Mouse (Mus musculus) CD4-positive, CD25-positive, alpha-beta regulatory T cell, adult 4 months (primary cell): ENCODE data around the gene Tmem232. TPM values are rescaled to one million over a fixed set of nuclear protein-coding genes. Genes with fewer than 3 reads are reported as not detected.
"Not testable (repeated sequence)": the region's sequence is repeated elsewhere in the genome, so short reads cannot be mapped to it uniquely, and the experiment has no call there.

Source experiments
- ATAC-seq: one replicate; pipeline ENCODE4 v1.8.0; 2017
- polyA plus RNA-seq, 2 experiments: library from polyadenylated mRNA; unstranded; fragments of 100-300 nt; shearing (Covaris generic); gene quantifications; one replicate each; pipeline ENCODE4 v1.2.1; 2017

Tmem232 gene
- polyA plus RNA-seq, 2 experiments from 2014 or later, result not detected

DNA sequence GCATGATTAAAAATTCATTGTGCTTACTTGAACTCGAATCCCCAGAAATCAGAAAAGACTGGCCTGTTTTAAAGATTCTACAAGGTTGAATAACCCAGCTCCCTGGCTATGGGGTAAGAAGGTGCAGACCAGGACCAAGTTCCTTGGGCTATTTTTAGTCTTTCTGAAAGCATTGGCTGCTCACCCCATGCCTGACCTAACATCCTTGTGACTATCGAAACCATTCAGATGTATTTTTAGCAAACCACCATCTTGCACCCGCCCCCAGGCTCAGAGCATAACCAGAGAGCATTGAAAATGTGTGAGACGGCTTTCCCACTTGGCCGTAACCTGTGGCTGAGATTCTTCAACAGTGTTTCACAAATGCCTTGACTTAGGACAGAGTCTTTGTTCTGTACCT is 13.1 kb downstream of the Tmem232 start:
- ATAC-seq, result no peak

DNA sequence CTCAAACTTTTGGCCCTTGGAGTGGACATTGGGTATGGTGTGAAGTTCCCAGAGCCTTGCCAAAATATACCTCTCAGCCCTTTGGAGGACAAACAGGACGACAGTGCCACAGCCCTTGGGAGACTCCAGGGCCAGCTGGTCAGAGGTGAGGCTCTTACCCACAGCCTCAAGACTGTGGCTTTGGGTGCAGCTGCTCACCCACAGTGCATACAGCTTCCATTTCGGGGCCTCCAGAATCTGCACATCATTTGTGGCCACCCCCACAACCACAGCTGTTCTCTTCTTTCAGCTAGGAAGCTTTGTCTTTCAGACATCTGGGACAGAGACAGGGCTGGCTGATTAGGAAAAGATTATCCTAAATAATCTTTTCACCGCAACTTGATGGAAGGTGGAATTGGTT is 27.1 kb downstream of the Tmem232 start:
- ATAC-seq, result no peak

DNA sequence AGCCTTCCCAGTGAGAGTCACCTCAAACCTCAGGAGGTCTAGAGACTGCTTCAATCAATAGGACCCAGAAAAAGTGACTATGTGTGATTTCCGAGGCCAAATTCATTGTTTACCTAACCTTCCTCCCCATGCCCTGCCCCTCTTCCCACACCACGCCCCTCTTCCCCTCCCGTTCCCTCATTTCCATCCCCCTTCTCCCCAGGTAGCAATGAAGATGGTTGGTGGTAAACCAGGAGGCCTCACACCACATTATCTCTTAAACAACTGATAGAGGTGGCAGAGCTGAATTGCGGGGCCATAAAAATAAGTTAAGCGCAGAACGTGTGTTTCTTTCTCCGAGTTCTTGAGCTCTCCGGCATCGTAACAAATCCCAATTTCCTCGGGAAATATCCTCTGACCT is 55.9 kb downstream of the Tmem232 start:
- no peak for ATAC-seq

DNA sequence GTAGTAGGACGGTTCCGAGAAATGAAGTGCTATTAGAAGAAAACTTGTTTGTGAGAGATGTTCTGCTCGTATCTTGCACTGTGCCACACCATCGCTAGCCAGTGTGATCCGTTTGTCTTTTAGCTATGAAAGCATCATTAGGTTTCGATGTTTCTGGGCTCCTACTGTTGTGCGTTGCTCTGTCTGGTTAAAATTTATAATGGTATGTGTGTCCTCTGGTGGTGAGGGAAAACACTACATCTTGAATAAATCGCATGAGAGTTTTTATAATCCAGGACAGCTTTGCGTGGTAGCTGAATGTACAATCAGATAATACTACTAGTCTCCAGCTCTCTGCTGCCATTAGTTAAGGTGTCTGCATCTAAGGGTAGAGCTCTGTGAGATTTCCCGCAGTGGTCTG is 63.8 kb downstream of the Tmem232 start:
- no peak for ATAC-seq

DNA sequence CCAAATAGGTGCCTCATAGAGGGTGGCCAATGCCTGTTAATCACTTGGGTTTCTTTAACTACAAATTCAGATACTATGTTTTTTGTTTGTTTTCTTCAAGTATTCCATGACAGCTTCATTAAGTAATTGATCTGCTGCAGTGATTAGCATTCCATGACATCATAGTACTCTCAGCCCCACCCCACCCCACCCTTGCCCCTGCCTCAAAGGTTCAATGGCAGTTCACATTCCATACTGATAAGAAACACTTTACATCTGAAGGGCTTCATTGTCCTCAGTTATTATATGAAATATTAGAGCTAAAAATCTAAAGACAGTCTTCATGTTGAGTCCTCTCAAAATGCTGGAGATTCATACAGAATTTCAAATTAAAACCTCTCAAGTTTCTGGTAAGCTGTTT is 89.8 kb downstream of the Tmem232 start:
- ATAC-seq, result no peak

DNA sequence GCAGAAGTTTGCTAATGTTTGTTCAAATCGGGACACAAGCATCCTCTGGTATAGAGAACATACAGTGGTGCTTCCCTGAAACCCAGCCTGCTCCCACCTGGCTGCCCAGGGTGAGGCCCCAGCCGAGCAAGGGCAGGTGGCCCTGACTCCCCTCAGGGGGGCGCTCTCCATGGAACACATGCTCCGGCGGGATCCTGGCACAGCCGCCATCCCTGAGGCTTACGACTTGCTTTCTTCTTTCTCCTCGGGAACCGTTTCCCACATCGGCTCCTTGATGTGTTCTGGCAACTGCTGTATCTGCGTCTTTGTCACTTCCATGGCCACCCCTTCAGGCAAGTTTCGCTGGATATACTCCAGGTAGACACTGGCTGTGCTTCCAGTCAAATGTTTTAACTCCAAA is 102.7 kb downstream of the Tmem232 start:
- ATAC-seq, result not testable (repeated sequence)

DNA sequence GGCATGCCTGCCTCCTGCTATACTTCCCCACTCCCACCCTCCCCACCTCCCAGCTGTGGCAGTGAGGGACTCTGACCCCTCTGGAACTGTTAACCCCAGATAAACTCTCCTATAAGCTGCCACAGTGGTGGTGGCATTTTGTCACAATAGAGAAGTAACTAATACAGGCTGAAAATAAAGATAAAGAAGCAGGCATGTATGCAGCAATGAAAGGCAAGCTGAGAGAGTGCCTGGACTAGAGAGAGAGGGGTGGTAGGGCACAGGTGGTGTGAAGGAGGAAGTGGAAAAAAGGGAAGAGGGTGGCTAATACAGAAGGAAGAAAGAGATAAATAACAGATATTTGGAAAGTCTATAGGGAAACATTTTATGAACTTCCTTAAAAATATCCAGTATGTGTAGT is 121.5 kb downstream of the Tmem232 start:
- ATAC-seq, result no peak

DNA sequence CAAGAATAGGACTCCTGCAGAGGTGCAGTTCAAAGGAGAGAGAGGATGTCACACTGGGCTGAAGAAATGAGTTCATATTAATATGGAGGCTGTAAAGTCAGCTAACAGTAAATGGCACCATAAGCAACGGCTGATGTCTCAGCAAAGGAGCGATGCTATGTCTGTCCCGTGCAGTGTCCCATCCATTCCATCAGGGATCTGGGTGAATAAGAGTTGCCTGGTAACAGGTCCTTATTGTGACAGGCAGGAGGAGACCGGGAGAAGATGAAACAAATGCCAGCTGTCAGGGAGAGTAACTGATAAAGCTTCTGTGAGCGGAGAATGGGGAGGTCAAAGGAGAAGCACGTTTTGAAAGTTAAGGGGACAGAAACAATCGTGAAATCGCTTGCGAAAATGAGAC is 135.3 kb downstream of the Tmem232 start:
- no peak for ATAC-seq

DNA sequence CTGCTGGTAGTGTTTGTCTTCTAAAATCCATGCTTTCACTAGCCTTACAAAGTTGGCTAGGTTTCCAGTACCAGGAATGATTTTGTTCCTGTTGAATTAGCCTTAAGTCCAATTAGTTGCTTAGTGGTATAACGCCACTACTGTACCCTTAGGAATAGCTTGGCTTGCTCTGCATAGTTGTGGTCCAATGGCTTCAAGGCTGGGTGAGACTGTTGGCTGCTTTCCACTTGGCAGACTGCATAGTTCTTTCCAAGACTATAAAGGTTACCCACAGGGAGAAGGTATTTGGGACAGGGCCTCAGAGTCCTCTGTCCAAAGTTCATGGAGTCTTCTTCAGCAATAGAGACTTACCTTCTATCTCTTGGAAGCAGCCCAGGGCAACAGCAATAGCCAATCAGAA is 139.7 kb downstream of the Tmem232 start:
- ATAC-seq, result no peak

DNA sequence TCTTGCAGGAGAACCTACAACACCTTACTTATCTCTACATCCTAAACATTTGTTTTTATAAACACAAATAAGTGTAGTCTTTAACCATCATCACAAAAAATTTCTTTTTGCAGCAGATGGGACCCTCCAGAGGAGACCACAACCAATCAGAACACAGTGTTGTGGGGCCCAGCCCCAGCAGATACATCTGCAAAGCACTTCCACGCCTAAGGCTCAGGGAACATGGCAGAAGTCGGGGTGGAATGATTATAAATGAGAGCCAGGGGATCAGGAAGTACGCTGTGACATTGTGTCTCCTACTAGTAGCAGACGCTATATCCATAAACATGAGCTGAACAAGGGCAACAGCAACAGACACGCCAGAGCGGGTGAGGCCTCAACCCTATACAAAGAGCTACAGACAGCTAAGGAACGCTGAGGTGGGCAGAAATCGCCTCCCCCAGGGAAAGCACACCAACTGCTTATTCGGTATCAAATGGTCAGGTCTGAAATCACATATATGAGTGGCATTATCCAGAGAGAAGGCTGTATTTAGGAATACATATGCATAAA is 156.1 kb downstream of the Tmem232 start:
- no peak for ATAC-seq

DNA sequence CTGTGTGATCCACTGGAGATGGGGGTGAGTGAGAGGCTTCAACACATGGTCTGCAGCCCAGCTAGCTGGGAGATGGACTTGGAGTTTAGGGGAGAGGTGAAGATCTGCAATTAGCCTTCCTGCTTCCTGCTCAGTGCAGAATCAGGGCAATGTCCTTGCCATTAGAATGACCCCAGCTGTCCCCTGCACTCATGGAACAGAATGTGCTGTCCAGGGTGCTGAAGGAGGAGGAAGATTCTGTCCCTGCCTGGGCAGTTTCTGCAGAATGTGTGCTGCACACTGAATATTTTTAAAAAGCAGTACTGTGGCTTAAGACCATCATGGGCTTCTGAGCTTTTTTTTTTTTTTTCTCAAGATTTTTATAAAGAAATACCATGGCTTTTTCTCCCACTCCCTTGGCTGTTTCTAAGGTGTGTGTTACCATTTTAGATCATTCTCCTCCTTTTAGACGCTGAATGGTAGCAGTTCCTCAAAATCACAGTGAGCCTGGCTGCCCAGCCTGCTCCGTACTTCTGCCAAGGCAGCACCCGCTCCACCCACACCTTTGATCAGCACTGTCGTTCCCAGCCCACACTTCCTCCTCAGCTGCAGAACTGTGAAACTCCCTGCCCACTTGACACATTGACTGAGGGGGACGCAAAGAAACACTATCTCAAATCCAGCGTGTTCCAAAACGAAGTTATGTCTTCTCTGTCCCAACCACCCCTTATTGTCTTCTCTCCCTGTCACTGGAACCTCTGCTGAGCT is 170.4 kb downstream of the Tmem232 start:
- ATAC-seq, result no peak

DNA sequence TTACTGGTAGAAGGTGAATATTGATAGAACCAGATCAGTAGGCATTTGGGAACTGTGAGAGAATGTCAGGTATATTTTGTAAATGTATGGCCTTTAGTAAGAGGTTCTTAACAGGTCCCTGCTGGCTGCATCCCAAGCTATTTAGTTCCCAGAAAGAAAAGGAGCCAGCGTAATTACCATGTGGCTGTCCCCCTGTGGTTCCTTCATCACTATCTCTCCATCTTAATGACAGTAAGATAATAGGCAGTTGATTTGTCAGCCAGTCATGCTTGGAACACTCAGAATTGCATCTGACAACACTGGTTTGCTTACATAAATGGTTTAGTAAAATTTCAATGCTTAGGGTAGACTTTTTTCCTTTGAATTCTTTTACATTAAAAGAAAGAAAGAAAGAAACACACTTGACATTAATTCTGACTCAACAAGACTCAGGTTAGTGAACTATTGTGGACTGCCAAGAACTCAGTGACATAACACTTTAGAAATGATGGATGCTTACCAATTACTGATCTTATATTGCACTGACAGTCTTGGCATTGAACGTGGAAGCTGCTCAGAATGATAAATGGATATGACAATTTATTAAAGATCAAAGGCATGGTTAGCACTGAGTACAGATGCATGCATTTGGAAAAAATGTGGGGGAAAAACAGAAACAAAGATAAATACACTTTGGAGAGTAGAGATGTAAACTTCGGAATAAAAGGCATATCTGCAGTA is 174.9 kb downstream of the Tmem232 start:
- no peak for ATAC-seq

DNA sequence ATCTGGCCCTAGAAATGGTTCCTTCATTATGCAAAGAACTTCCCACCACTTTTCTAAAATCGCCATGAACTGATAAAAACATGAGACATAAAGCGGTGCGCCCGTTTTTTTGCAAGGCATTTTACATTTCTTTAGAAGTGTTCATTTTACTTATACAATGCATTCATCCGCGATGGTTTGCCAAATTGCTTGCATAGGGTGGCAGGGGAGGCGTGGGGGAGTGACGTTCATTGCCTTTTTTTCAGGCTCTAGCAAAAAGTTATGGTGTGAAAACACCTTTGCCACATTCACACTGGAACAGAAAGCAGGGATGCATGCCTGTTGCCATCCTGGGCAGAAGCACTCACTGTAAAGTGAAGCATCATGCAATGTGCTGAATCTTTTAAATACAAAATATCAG is 188.7 kb downstream of the Tmem232 start:
- no peak for ATAC-seq

DNA sequence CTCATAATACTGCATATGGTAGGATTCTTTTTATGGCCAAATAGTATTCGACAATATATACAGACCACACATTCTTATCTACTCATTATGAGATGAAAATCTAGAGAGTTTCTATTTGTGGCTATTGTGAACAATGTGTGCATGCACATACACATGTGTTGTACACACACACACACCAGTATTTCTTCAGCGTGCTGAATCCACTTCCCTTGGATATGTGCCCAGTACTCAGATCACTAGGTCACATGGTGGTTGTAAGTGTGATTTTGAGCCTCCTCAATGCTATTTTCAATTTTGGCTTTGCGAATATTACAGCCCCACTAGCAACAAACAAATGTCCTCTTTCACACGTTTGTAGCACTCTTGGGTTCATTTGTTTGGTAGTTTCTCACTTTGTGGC is 200.6 kb downstream of the Tmem232 start:
- no peak for ATAC-seq

DNA sequence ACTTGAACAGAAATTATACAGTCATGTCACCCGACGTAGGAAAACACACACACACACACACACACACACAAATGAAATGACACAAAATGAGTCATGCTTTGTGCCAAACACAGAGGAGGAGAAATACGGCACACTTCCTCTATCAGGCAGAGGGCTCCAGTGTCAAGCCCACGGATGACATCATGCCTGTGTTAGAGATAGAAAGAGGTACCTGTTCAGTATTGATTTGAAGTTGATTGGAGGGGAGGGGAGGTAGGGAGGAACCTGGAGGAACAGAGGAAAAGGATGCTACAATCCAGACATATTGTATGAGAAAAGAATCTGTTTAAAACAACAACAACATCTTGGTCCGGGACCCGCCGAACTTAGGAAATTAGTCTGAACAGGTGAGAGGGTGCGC is 209.8 kb downstream of the Tmem232 start:
- ATAC-seq, result no peak

DNA sequence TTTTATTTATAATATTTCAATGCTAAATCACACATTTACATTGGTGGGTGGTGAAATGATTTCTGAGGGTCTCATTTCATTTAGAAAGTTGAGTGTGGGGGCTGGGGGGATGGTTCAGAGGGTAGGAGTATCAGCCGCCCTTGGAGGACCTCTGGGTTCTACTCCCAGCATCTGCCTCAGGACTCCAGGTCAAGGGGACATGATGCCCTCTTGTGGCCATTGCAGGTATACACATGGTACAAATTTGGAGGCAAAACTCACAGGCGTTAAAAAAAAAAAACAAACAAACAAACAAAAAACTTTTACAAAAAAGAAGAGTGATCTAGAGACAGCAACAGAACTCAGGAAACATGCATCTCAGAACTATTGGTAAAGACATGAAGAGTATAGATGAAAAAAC is 215.3 kb downstream of the Tmem232 start:
- ATAC-seq, result no peak

DNA sequence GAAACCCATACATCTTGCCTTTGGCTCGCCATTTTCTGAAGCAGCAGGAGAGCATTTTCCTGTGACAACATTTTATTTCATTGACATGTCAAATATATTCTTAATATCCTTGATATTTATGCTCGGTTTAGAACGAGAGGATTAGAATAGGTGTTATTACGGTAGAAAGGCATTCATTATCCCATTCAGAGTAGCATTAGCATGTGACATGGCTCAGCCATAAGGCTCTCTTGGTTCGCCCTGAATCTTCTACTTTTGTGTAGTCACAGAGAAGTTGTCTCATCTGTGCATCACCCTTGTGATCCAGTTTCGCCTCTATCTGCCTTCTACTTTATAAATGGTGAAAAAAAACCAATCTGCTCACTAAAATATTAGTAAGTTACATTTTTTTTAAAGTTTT is 220.0 kb downstream of the Tmem232 start:
- no peak for ATAC-seq

DNA sequence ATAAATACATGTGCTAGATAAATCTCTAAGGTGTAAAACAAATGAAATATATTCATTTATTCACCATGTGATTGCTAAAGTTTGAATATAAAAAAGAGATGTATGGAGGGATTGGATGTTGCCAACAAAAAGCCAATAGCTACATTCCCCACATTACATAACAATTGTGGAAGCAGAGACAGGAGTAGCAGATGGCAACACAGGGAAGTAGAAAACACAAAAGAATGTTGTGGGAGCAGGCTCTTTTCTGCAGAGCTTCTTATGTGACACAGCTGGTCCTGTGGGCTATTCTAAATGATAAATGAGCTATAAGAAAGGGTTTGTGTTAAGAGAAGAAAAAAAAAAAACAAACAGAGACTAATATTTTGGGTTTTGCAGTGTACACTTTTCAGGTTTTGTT is 240.6 kb downstream of the Tmem232 start:
- no peak for ATAC-seq

DNA sequence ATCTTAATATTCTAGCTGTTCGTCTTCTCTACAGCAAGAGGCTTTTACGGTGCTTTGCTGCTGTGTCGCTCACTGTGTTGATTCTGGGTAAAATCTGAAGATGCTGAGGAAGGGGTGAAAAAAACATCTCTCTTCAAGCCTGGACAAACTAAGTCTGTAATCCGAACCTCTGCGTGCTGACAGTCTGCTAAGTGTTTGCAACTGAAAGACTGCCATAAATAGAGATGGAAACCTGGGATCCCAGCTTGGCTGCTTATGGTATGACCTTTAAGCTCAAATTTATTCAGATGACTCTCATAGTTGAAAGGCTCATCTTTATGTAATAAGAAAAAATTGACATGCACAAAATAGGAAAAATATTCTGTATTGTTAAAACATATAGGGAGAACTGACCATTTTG is 242.8 kb downstream of the Tmem232 start:
- no peak for ATAC-seq

DNA sequence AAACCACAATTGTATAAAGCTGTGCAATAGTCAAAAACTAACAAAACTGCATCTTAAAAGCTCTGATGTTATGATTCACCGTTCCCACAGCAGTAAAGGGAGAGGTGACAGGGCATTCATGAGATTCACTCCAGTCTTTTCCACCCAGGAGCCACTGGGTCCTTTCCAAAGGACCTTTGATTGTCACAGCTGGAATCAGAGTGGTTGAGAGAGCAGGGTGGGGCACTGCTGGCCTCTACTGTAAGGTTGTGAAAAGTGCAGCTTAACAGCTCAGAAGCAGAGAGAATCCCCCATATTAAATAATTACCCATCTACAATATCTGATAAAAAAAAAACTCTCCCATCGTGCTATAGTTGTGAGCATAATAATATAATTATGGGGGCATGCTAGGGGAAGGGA is 288.4 kb downstream of the Tmem232 start:
- ATAC-seq, result no peak

DNA sequence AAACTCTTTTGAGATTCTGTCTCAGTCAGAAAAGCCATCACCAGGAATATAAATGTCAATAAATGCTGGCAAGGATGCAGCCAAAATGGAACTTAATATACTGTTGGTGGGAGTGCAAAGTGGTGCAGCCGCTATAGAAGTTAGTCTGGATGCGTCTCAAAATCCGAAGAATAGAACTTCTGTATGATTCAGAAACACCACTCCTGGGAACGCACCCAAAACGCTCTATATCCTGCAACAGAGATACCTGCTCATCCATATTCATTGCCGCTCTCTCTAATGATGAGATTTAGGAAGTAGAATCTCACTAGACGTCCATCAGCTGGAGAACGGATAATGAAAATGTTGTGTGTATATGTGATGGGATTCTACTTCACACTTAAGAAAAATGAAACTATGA is 290.3 kb downstream of the Tmem232 start:
- no peak for ATAC-seq

DNA sequence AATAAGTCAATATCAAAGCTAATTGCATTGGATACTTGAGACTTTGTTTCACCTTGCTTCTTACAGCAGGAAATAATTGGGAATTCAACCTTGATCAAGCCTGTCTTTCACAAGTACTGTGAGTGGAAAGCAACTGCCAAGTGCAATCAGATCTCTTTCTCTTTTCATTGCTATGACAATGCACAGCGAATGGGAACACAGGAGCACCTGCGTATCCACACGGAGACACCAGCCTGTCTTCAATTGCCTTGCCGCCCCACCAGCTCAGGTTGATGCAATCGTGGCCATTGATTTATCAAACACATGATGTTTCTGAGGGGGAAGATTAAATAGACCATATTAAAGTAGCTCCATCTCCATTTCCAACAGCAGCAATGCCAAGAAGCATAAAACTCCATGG is 296.9 kb downstream of the Tmem232 start:
- ATAC-seq, result no peak

DNA sequence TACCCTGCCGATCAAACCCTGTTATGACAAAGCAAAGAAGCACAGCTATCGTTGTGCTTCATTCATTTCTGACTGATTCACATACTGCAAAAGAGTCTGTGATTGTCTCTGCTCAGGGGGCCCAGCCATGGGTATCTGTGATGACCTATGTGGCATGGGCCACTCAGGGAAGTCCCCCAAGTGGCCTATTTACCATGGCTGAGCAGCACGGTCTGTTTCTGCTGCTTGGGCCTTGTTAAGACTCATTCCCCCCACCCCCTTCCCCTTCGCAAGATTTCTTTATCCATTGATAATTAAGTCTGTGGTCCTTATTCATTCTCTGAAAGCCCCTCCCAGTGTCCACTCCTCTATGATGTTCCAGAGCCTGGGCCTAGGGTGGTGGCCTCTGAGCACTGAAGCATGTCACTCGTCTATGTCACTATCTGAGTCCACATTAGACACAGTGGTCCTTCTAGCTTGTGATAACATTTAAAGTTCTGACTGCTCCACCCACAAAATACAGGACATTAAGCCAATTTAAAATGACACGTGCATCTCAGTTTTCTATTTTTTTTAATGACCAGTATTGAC is 315.1 kb downstream of the Tmem232 start:
- no peak for ATAC-seq

DNA sequence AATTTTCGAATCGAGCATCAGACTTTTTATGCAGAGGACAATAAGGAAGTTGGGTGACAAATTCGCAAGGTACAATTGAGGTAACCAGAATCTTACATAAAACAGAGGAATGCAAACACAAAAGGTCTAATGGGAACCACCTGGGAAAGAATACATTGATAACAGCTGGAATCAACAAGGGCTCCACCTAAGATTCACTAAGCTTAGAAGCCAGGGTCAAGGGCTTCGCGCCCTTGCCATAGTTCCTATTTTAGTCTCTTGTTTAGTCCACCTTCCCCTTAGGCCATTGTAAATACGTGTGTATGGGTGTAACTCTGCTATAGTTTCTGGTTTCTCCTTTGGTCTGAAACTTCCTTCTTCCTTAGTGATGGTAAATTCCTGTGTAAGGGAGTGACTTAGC is 318.9 kb downstream of the Tmem232 start:
- not testable (repeated sequence) for ATAC-seq
